Mouse (Mus musculus): ENCODE data around the gene Stk16. TPM values are rescaled to one million over a fixed set of nuclear protein-coding genes. Genes with fewer than 3 reads are reported as not detected.

Stk16 gene
- polyA plus RNA-seq, 1 experiment from 2014 or later: 120 TPM

Small RNA genes within 50 kb of the gene (microRNA-seq; reads per million reads assigned to microRNA genes)
- not detected for gene Gm27943

Other genes starting within 250 kb of the Stk16 start
- gene Nhej1, start 85.6 kb upstream of the Stk16 start, polyA plus RNA-seq (2014; fragmentation: Nextera tagmentation; extraction: Ambion mirVana): 6.9 and 7.7 TPM in 2 replicates
- gene Slc23a3, start 76.9 kb upstream of the Stk16 start, polyA plus RNA-seq (2014; fragmentation: Nextera tagmentation; extraction: Ambion mirVana): not detected in 2 replicates
- gene Cnppd1, start 68.1 kb upstream of the Stk16 start, polyA plus RNA-seq (2014; fragmentation: Nextera tagmentation; extraction: Ambion mirVana): 48.8 and 52.5 TPM in 2 replicates
- 126 and 133 TPM in 2 replicates for gene Retreg2, start 68.1 kb upstream of the Stk16 start, polyA plus RNA-seq (2014; fragmentation: Nextera tagmentation; extraction: Ambion mirVana)
- gene Zfand2b, start 42.2 kb upstream of the Stk16 start, polyA plus RNA-seq (2014; fragmentation: Nextera tagmentation; extraction: Ambion mirVana): 34.5 and 34.8 TPM in 2 replicates
- 35.5 and 36.3 TPM in 2 replicates for gene Abcb6, start 30.4 kb upstream of the Stk16 start, polyA plus RNA-seq (2014; fragmentation: Nextera tagmentation; extraction: Ambion mirVana)
- gene Ankzf1, start 18.7 kb upstream of the Stk16 start, polyA plus RNA-seq (2014; fragmentation: Nextera tagmentation; extraction: Ambion mirVana): 18.1 and 19.7 TPM in 2 replicates
- 40.7 and 47.8 TPM in 2 replicates for gene Atg9a, start 18.6 kb upstream of the Stk16 start, polyA plus RNA-seq (2014; fragmentation: Nextera tagmentation; extraction: Ambion mirVana)
- 14.2 and 24.2 TPM in 2 replicates for gene Glb1l, start within 50 bp of the Stk16 start, polyA plus RNA-seq (2014; fragmentation: Nextera tagmentation; extraction: Ambion mirVana)
- gene Tuba4a, start 9.0 kb downstream of the Stk16 start, polyA plus RNA-seq (2014; fragmentation: Nextera tagmentation; extraction: Ambion mirVana): 4.2 and 6.4 TPM in 2 replicates
- gene A630095N17Rik, start 21.3 kb downstream of the Stk16 start, polyA plus RNA-seq (2014; fragmentation: Nextera tagmentation; extraction: Ambion mirVana): not detected in 2 replicates
- 29.5 and 38.3 TPM in 2 replicates for gene Dnajb2, start 25.6 kb downstream of the Stk16 start, polyA plus RNA-seq (2014; fragmentation: Nextera tagmentation; extraction: Ambion mirVana)
- gene Ptprn, start 53.7 kb downstream of the Stk16 start, polyA plus RNA-seq (2014; fragmentation: Nextera tagmentation; extraction: Ambion mirVana): 16.6 and 19.3 TPM in 2 replicates
- gene Resp18, start 67.6 kb downstream of the Stk16 start, polyA plus RNA-seq (2014; fragmentation: Nextera tagmentation; extraction: Ambion mirVana): 116 and 164 TPM in 2 replicates
- 146 and 152 TPM in 2 replicates for gene Dnpep, start 107.2 kb downstream of the Stk16 start, polyA plus RNA-seq (2014; fragmentation: Nextera tagmentation; extraction: Ambion mirVana)
- gene Des, start 149.5 kb downstream of the Stk16 start, polyA plus RNA-seq (2014; fragmentation: Nextera tagmentation; extraction: Ambion mirVana): 0.32 and 1.4 TPM in 2 replicates
- 15.6 and 19.4 TPM in 2 replicates for gene Speg, start 164.5 kb downstream of the Stk16 start, polyA plus RNA-seq (2014; fragmentation: Nextera tagmentation; extraction: Ambion mirVana)
- gene Gmppa, start 225.1 kb downstream of the Stk16 start, polyA plus RNA-seq (2014; fragmentation: Nextera tagmentation; extraction: Ambion mirVana): 75.7 and 75.9 TPM in 2 replicates
- 16.6 and 34.3 TPM in 2 replicates for gene Asic4, start 239.6 kb downstream of the Stk16 start, polyA plus RNA-seq (2014; fragmentation: Nextera tagmentation; extraction: Ambion mirVana)